Mouse (Mus musculus): Measurements from ENCODE around the gene Tnfrsf1b. TPM values are rescaled to one million over a fixed set of nuclear protein-coding genes. Genes with fewer than 3 reads are reported as not detected.
A peak's percentile ranks its signal among the peaks of the same experiment; 100 is the strongest.

The Tnfrsf1b gene
- total and polyA plus RNA-seq, 3 experiments = 11.4 to 21.6 (median 14.9) TPM

DNA sequence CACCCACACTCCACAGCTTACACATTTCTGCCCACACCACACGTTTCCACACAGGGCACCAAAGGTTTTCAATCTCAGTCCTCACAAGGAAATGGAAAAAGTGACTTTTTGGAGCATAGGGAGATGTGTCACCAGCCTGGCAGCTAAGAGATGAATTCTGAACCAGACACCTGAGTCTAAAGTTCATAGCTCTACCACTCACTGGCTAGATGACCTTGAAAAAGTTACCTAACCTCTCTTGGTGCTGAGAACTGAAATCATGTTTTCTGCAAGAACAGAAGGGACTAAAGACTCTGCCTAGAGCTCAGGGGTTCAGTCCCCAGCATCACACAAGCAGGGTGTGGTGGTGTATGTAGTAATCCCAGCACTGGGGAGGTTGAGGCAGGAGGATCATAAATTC, 26.7 kb downstream of the Tnfrsf1b start:
- Histone ChIP-seq H3K27me3 (replicated peaks) (no peaks in the 10 kb centered on the region), H3K36me3 (replicated peaks in 1 of 2; ENCODE audit: control insufficient read depth in 1 of 2, insufficient read depth in 1 of 2, low read length in 1 of 2) (peaks cover 53 to 97% of the 10 kb centered on the region in 2 experiments), H3K27ac (ENCODE audit: insufficient read depth, low read depth) (no peak overlapping the region), H3K4me2 (ENCODE audit: insufficient read depth, low read depth, poor library complexity, severe bottlenecking) (no peak overlapping the region), H3K79me2 (replicated peaks; ENCODE audit: control insufficient read depth, extremely low read depth, insufficient read depth, poor library complexity, severe bottlenecking) (no peaks in the 10 kb centered on the region), H3K4me1 (ENCODE audit: control insufficient read depth in 1 of 2, insufficient read depth in 2 of 2) (peaks cover 22 to 44% of the 10 kb centered on the region in 2 experiments), H3K4me3 (replicated peaks in 1 of 3; ENCODE audit: low read depth in 2 of 3, low read length in 2 of 3, poor library complexity in 1 of 3) (no peak overlapping the region), H3K9me3 (replicated peaks; ENCODE audit: low read length) (no peaks in the 10 kb centered on the region), H3K9ac (ENCODE audit: insufficient read depth, low read depth) (no peak overlapping the region)
- TF ChIP-seq TBP (conservative IDR thresholded peaks at IDR 0.05; ENCODE audit: low read depth, low read length) = no peak
- TF ChIP-seq ETS1 (conservative IDR thresholded peaks at IDR 0.05; ENCODE audit: low read depth, low read length) = 0 out of 2 replicates have a peak, but pooled peaks have one; percentile 7
- no peak for TF ChIP-seq SMC3 (IDR thresholded peaks at IDR 0.05; ENCODE audit: low read depth, low read length)
- TF ChIP-seq EP300 (IDR thresholded peaks at IDR 0.05; ENCODE audit: low read length) = peak; percentile 31; the same call in 1 of the 2 replicates
- no peak for TF ChIP-seq NRF1 (IDR thresholded peaks at IDR 0.05; ENCODE audit: low read depth, low read length)
- no peak for DNase-seq (ENCODE audit: extremely low read depth)
- in situ Hi-C loops (cut with MboI; ENCODE audit: low pct_ligation_motif_present, low pct_unique_long_range_greater_than_20kb, low sequenced_read_pairs) = no loop called here
- dilution Hi-C loops (cut with MboI; ENCODE audit: extremely low pct_ligation_motif_present, extremely low pct_unique_long_range_greater_than_20kb, low sequenced_read_pairs) = no loop called here

DNA sequence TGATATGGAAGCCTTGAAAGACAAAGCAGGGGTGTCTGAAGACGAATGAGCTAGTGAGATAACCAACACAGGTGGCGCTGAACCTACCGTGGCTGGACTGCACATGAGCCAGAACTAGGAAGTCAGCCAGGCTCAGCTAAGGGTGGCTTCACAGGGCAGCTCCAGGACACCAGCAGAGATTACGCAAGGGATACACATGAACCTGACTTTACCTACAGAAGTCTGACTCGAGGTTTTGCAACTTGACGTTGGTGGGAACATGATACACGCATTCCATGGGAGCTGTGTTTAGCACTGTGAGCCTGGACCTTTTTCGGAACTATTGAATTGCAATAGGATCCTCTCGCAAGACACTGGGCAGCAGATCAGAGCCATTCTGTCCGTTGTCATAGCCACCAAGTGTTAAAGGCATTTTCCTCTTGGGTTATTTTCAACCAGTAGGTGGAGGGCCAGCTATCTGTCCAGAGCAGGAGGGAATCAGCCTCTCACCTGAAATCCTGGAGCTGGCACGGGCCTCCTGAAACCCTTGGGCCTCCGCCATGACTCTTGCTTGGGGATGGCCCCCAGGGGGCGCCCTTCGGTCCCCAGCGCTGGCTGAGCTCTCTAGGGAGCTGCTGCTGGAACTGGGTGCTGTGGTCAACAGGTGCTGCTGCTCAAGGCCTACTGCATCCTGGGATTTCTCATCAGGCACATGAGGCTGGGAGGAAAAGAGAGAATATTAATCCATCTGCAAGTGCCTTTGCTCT, 27.3 kb downstream of the Tnfrsf1b start:
- peak; percentile 52 for DNase-seq (ENCODE audit: extremely low read depth)
- Histone ChIP-seq H3K36me3 (replicated peaks in 1 of 2; ENCODE audit: control insufficient read depth in 1 of 2, insufficient read depth in 1 of 2, low read length in 1 of 2) (peaks cover 53 to 97% of the 10 kb centered on the region in 2 experiments), H3K9ac (ENCODE audit: insufficient read depth, low read depth) (no peak overlapping the region), H3K4me3 (replicated peaks in 1 of 3; ENCODE audit: low read depth in 2 of 3, low read length in 2 of 3, poor library complexity in 1 of 3) (no peak overlapping the region), H3K4me2 (ENCODE audit: insufficient read depth, low read depth, poor library complexity, severe bottlenecking) (no peak overlapping the region), H3K79me2 (replicated peaks; ENCODE audit: control insufficient read depth, extremely low read depth, insufficient read depth, poor library complexity, severe bottlenecking) (no peaks in the 10 kb centered on the region), H3K27me3 (replicated peaks) (no peaks in the 10 kb centered on the region), H3K4me1 (ENCODE audit: control insufficient read depth in 1 of 2, insufficient read depth in 2 of 2) (peaks cover 22 to 40% of the 10 kb centered on the region in 2 experiments), H3K27ac (ENCODE audit: insufficient read depth, low read depth) (no peak overlapping the region), H3K9me3 (replicated peaks; ENCODE audit: low read length) (no peaks in the 10 kb centered on the region)
- TF ChIP-seq ZKSCAN1 (IDR thresholded peaks at IDR 0.05; ENCODE audit: borderline replicate concordance, low read depth, low read length) (no peak), SMC3 (IDR thresholded peaks at IDR 0.05; ENCODE audit: low read depth, low read length) (peak; percentile 90), USF1 (IDR thresholded peaks at IDR 0.05; ENCODE audit: low read depth, low read length) (no peak), POLR2A (IDR thresholded peaks at IDR 0.05; ENCODE audit: low read depth, low read length) (no peak), ZC3H11A (IDR thresholded peaks at IDR 0.05; ENCODE audit: low read depth, low read length) (peak; percentile 24), ELF1 (IDR thresholded peaks at IDR 0.05; ENCODE audit: low read depth, low read length) (no peak), BHLHE40 (IDR thresholded peaks at IDR 0.05; ENCODE audit: low read depth, low read length) (peak; percentile 35; the same call in 1 of the 2 replicates), ZNF384 (IDR thresholded peaks at IDR 0.05; ENCODE audit: low read depth, low read length) (no peak), MAZ (IDR thresholded peaks at IDR 0.05; ENCODE audit: low read depth, low read length) (no peak), JUND (conservative IDR thresholded peaks at IDR 0.05; ENCODE audit: low read depth, low read length) (no peak), ZMIZ1 (IDR thresholded peaks at IDR 0.05; ENCODE audit: low read depth, low read length) (no peak), EP300 (IDR thresholded peaks at IDR 0.05; ENCODE audit: low read length) (no peak), MAFK (IDR thresholded peaks at IDR 0.05; ENCODE audit: insufficient replicate concordance, low read length) (no peak), RAD21 (IDR thresholded peaks at IDR 0.05; ENCODE audit: low read depth, low read length) (peak; percentile 60), CHD2 (IDR thresholded peaks at IDR 0.05; ENCODE audit: low read length) (no peak), JUN (IDR thresholded peaks at IDR 0.05; ENCODE audit: insufficient read depth, low read depth, low read length) (no peak), POLR2AphosphoS2 (IDR thresholded peaks at IDR 0.05; ENCODE audit: low read depth, low read length) (no peak), MYC (IDR thresholded peaks at IDR 0.05; ENCODE audit: low read depth, low read length) (0 out of 2 replicates have a peak, but pooled peaks have one; percentile 30), MAX (IDR thresholded peaks at IDR 0.05; ENCODE audit: low read length) (no peak), CTCF (conservative IDR thresholded peaks at IDR 0.05 in 1 of 2, IDR thresholded peaks at IDR 0.05 in 1 of 2; ENCODE audit: low read depth in 2 of 2, low read length in 2 of 2) (peak; percentile 51 to 84)
- in situ Hi-C loops (cut with MboI; ENCODE audit: low pct_ligation_motif_present, low pct_unique_long_range_greater_than_20kb, low sequenced_read_pairs) = loop anchor here (5.0 kb wide), 1 partner anchor 63 kb away; no protein-coding TSS in a partner anchor
- dilution Hi-C loops (cut with MboI; ENCODE audit: extremely low pct_ligation_motif_present, extremely low pct_unique_long_range_greater_than_20kb, low sequenced_read_pairs) = no loop called here
